Mouse (Mus musculus): ENCODE measurements around the gene 1700029P11Rik. TPM values are rescaled to one million over a fixed set of nuclear protein-coding genes. Genes with fewer than 3 reads are reported as not detected.
A peak's percentile ranks its signal among the peaks of the same experiment; 100 is the strongest.

The 1700029P11Rik gene
- polyA plus RNA-seq, 1 experiment, result not detected

DNA sequence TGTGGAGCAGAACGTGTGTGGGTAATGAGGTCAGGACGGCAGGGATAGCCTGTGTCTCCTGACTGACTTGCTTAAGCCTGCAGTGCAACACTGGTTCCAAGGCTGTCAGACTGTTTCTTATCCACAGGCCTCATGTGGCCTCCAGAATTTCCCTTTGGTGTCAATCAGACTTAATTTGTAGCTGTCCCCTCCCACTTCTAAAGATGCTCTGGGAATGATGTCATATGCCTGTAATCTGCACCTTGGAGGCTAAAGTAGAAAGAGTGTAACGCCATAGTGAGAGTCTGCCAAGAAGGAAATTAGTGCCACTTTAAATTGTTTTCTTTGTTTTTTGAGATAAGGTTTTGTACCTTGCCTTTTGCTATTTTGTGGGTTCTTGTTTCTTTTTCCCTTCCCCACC lies 38.9 kb downstream of the 1700029P11Rik start:
- Histone ChIP-seq H3K9me3 (no peaks in the 10 kb centered on the region), H3K36me3 (replicated peaks; ENCODE audit: low read length) (peaks cover 47% of the 10 kb centered on the region), H3K4me1 (peaks cover 61% of the 10 kb centered on the region), H3K4me3 (replicated peaks) (peak overlapping the region; percentile 73), H3K27me3 (replicated peaks) (no peaks in the 10 kb centered on the region)
- TF ChIP-seq FLI1 (IDR thresholded peaks at IDR 0.05; ENCODE audit: low read length) (no peak), GATA1 (IDR thresholded peaks at IDR 0.05; ENCODE audit: borderline replicate concordance, low read length) (no peak)

DNA sequence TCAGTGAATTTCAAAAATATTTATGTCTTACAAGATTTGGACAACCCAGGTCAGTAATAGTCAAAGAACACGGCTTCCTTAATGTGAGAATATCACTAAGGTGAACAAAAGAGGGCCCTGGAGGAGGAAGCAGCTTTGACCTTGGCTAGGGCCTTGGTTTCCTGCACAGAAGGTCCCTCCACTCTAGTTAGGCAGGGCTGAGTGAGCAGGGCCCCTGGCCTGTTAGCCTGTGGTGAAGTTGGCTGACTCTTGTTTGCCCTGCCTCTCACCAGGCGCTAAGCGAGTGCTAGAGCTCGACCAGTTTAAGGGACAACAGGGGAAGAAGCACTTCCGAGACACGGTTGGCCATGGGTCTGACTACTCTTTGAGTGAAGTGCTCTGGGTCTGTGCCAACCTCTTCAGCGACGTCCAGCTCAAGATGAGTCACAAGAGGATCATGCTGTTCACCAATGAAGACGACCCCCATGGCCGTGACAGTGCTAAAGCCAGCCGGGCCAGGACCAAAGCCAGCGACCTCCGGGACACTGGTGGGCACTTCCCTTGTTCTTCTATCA lies 42.3 kb downstream of the 1700029P11Rik start:
- Histone ChIP-seq H3K36me3 (replicated peaks; ENCODE audit: low read length) (peaks cover 77% of the 10 kb centered on the region), H3K4me3 (replicated peaks) (no peak overlapping the region), H3K27me3 (replicated peaks) (no peaks in the 10 kb centered on the region), H3K4me1 (peaks cover 35% of the 10 kb centered on the region), H3K9me3 (no peaks in the 10 kb centered on the region)
- TF ChIP-seq FLI1 (IDR thresholded peaks at IDR 0.05; ENCODE audit: low read length), result no peak
- TF ChIP-seq GATA1 (IDR thresholded peaks at IDR 0.05; ENCODE audit: borderline replicate concordance, low read length), result no peak

- Histone ChIP-seq H3K4me3 (replicated peaks) (no peak overlapping the region), H3K9me3 (no peaks in the 10 kb centered on the region), H3K36me3 (replicated peaks; ENCODE audit: low read length) (peaks cover 89% of the 10 kb centered on the region), H3K27me3 (replicated peaks) (no peaks in the 10 kb centered on the region), H3K4me1 (peaks cover 28% of the 10 kb centered on the region)
- no peak for TF ChIP-seq FLI1 (IDR thresholded peaks at IDR 0.05; ENCODE audit: low read length)
- TF ChIP-seq GATA1 (IDR thresholded peaks at IDR 0.05; ENCODE audit: borderline replicate concordance, low read length), result no peak
Observed at GRCm38 (mm10) chr15:82023965-82024635, 43.8 kb downstream of the 1700029P11Rik start.

GRCm38 (mm10) chr15:82027276-82027675 lies 46.9 kb downstream of the 1700029P11Rik start:
- no peak overlapping the region for H3K4me3 ChIP-seq (replicated peaks)
- TF ChIP-seq GATA1 (IDR thresholded peaks at IDR 0.05; ENCODE audit: borderline replicate concordance, low read length) (no peak), FLI1 (IDR thresholded peaks at IDR 0.05; ENCODE audit: low read length) (no peak)
- H3K36me3 ChIP-seq (replicated peaks; ENCODE audit: low read length), result peaks cover 97% of the 10 kb centered on the region
- H3K9me3 ChIP-seq, result no peaks in the 10 kb centered on the region
- no peaks in the 10 kb centered on the region for H3K27me3 ChIP-seq (replicated peaks)
- H3K4me1 ChIP-seq, result peaks cover 12% of the 10 kb centered on the region

DNA sequence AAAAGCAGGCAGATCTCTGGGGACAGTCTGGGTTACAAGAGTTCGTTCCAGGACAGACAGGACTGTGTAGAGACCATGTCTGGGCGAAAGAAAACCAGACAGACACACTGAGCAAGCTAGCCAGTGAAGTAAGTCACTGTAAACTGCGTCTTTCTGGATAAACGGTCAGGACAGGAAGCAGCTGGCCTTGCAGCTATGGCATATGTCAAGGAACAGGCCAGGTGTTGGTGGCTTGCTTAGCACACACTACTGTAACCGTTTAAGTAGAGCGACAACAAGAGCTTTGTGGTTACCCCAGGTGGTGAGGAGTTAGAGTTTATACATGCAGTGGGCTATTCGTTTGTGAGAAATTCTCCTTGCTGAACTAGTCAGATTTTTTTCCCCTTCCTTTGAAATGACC lies 47.4 kb downstream of the 1700029P11Rik start:
- TF ChIP-seq GATA1 (IDR thresholded peaks at IDR 0.05; ENCODE audit: borderline replicate concordance, low read length), result no peak
- TF ChIP-seq FLI1 (IDR thresholded peaks at IDR 0.05; ENCODE audit: low read length), result no peak
- Histone ChIP-seq H3K4me1 (peaks cover 9% of the 10 kb centered on the region; the same call in 1 of the 2 replicates), H3K36me3 (replicated peaks; ENCODE audit: low read length) (peaks cover 97% of the 10 kb centered on the region), H3K27me3 (replicated peaks) (no peaks in the 10 kb centered on the region), H3K4me3 (replicated peaks) (no peak overlapping the region), H3K9me3 (no peaks in the 10 kb centered on the region)

Other genes starting within 250 kb of the 1700029P11Rik start
- 15.0 and 23.1 TPM in 2 replicates for gene Zc3h7b, start 235.5 kb upstream of the 1700029P11Rik start, polyA plus RNA-seq (2012; ENCODE audit: insufficient read depth, low replicate concordance)
- gene Rangap1, start 235.0 kb upstream of the 1700029P11Rik start, polyA plus RNA-seq (2012; ENCODE audit: insufficient read depth, low replicate concordance), result 150 and 284 TPM in 2 replicates
- 6.1 and 10.8 TPM in 2 replicates for gene Tef, start 178.1 kb upstream of the 1700029P11Rik start, polyA plus RNA-seq (2012; ENCODE audit: insufficient read depth, low replicate concordance)
- 16.1 and 26.6 TPM in 2 replicates for gene Tob2, start 121.7 kb upstream of the 1700029P11Rik start, polyA plus RNA-seq (2012; ENCODE audit: insufficient read depth, low replicate concordance)
- 4.8 and 12.6 TPM in 2 replicates for gene Phf5a, start 108.6 kb upstream of the 1700029P11Rik start, polyA plus RNA-seq (2012; ENCODE audit: insufficient read depth, low replicate concordance)
- gene Aco2, start 108.2 kb upstream of the 1700029P11Rik start, polyA plus RNA-seq (2012; ENCODE audit: insufficient read depth, low replicate concordance), result 36.5 and 110 TPM in 2 replicates
- 38.3 and 52.6 TPM in 2 replicates for gene Polr3h, start 54.3 kb upstream of the 1700029P11Rik start, polyA plus RNA-seq (2012; ENCODE audit: insufficient read depth, low replicate concordance)
- gene Csdc2, start 43.8 kb upstream of the 1700029P11Rik start, polyA plus RNA-seq (2012; ENCODE audit: insufficient read depth, low replicate concordance), result not detected in 2 replicates
- gene Pmm1, start 19.6 kb upstream of the 1700029P11Rik start, polyA plus RNA-seq (2012; ENCODE audit: insufficient read depth, low replicate concordance), result 7.0 and 42.9 TPM in 2 replicates
- 7.9 and 8.1 TPM in 2 replicates for gene Xrcc6, start 7.3 kb downstream of the 1700029P11Rik start, polyA plus RNA-seq (2012; ENCODE audit: insufficient read depth, low replicate concordance)
- 53.6 and 99.4 TPM in 2 replicates for gene Desi1, start 53.3 kb downstream of the 1700029P11Rik start, polyA plus RNA-seq (2012; ENCODE audit: insufficient read depth, low replicate concordance)
- 96.3 and 124 TPM in 2 replicates for gene Snu13, start 67.1 kb downstream of the 1700029P11Rik start, polyA plus RNA-seq (2012; ENCODE audit: insufficient read depth, low replicate concordance)
- gene 4930407I10Rik, start 78.6 kb downstream of the 1700029P11Rik start, polyA plus RNA-seq (2012; ENCODE audit: insufficient read depth, low replicate concordance), result not detected in 2 replicates
- not detected in 2 replicates for gene Mei1, start 89.5 kb downstream of the 1700029P11Rik start, polyA plus RNA-seq (2012; ENCODE audit: insufficient read depth, low replicate concordance)
- 4.1 and 35.3 TPM in 2 replicates for gene Ccdc134, start 147.4 kb downstream of the 1700029P11Rik start, polyA plus RNA-seq (2012; ENCODE audit: insufficient read depth, low replicate concordance)
- gene Srebf2, start 166.6 kb downstream of the 1700029P11Rik start, polyA plus RNA-seq (2012; ENCODE audit: insufficient read depth, low replicate concordance), result 351 and 1,948 TPM in 2 replicates
- 0.89 TPM in 1 of 2 replicates, not detected in the other for gene Shisa8, start 232.3 kb downstream of the 1700029P11Rik start, polyA plus RNA-seq (2012; ENCODE audit: insufficient read depth, low replicate concordance)
- gene Tnfrsf13c, start 243.8 kb downstream of the 1700029P11Rik start, polyA plus RNA-seq (2012; ENCODE audit: insufficient read depth, low replicate concordance), result not detected in 2 replicates